Mouse (Mus musculus): ENCODE results near the gene Ewsr1. TPM values are rescaled to one million over a fixed set of nuclear protein-coding genes. Genes with fewer than 3 reads are reported as not detected.
A peak's percentile ranks its signal among the peaks of the same experiment; 100 is the strongest.

Ewsr1 gene
- polyA plus RNA-seq, 1 experiment from 2014 or later, result 419 TPM

DNA sequence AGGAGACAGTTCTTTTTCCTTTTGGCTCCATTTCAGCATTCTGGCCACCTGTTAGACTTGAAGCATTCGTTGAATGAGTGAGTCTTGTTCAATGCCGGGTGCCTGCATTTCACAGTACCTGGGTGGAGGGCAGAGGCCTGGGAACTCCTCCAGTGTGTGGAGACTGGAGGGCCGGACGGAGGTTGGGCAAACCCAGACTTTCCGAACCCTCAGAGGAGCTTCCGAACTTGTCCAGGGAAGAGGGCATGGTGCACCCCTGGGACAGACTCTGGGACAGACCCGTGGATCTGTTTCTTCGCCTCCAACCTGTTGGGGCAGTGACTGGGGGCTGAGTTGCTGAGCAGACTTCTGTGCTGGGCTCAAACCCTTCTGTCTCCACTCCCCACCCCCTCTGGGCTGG lies 42.0 kb downstream of the Ewsr1 start:
- no peak overlapping the region for H3K4me3 ChIP-seq (ENCODE audit: low read depth, low read length)
- H3K4me1 ChIP-seq (ENCODE audit: control insufficient read depth, insufficient read depth, low read length), result peaks cover 38% of the 10 kb centered on the region
- WGBS, result 44% methylated on average over 8 of the region's 8 CpGs

DNA sequence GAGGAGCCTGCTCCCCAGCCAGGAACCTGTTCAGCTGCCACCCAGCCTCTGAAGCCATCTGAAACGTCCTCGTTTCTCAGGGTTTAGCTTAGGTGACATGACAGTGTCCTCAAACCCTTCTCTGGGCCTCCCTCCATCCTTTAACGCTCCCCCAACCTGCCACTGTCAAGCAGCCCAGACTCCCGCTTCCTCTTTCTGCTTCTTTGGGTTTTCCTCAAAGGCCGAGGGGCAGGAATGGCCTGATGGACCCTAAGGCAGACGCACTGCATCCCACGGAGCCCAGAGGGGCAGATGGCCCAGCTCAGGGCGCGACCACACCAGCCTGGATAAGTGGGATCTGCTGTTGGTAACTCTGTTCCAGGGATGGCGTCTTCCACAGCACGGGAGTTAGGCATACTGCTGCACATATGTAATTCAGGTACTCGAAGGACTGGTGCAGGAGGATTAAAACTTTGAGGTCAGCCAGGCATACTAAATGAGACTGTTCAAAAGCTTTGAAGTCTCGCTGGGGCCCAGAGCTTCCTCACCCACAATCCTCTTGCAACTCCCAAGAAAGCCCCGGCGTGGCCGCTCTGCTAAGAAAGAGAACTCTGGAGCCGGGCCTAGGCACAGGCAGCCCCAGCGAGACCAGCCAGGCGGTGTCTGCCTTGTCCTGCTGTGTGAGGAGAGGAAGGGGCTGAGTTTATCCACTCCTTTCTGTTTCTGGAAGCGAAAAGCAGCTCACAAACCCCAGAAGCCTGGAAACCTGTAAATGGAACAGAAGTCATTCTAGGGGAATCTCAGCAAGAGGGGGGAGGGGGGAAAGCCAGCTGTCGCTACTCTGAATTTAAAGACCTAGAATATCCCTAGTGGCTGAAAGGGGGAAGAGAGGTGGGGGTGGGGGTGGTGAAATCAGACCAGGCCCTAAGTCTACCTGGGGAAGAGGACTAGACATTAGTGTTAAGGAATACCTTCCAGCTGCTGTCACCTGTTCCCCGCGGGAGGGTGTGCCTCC lies 42.8 kb downstream of the Ewsr1 start:
- H3K27ac ChIP-seq (ENCODE audit: low read depth, low read length), result no peak overlapping the region

More for the DNA sequence above, 42.0 kb downstream of the Ewsr1 start:
- Histone ChIP-seq H3K27ac (ENCODE audit: low read depth, low read length) (no peak overlapping the region), H3K9ac (ENCODE audit: low read length) (no peak overlapping the region), H3K27me3 (ENCODE audit: control insufficient read depth, insufficient read depth, low read length) (peaks cover 60% of the 10 kb centered on the region), H3K36me3 (ENCODE audit: control insufficient read depth, insufficient read depth, low read length) (no peaks in the 10 kb centered on the region), H3K4me2 (no peak overlapping the region), H3K9me3 (ENCODE audit: control insufficient read depth, low read length) (no peaks in the 10 kb centered on the region; the same call in 1 of the 2 replicates)
- ATAC-seq (ENCODE audit: low FRiP score) (no peak), DNase-seq (ENCODE audit: low spot score, missing footprints) (peak; percentile 88)

DNA sequence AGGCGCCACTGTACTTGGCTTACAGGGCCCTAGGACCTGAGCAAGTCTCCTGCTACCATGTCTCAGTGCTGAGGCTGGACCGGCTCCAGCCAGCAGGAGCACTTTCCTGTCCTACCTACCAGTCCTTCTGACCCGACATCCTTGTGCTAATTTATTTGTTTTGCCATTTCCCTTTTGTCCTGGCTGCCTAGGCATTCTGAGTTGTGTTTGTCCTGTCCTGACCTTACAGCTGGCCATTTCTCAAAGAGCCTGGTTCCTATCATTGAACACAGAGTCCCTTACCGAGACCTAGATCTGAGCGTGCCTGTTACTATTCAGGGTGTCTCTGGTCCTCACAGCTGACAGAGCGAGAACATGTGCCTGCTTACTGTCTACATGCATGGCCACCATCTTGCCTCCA lies 44.2 kb downstream of the Ewsr1 start:
- H3K36me3 ChIP-seq (ENCODE audit: control insufficient read depth, insufficient read depth, low read length), result no peaks in the 10 kb centered on the region
- DNase-seq (ENCODE audit: low spot score, missing footprints), result peak; percentile 45
- 70% methylated on average over 6 of the region's 6 CpGs for WGBS
- no peak overlapping the region for H3K4me2 ChIP-seq
- ATAC-seq (ENCODE audit: low FRiP score), result no peak
- H3K4me1 ChIP-seq (ENCODE audit: control insufficient read depth, insufficient read depth, low read length), result peaks cover 24% of the 10 kb centered on the region
- peaks cover 39% of the 10 kb centered on the region for H3K27me3 ChIP-seq (ENCODE audit: control insufficient read depth, insufficient read depth, low read length)
- H3K9ac ChIP-seq (ENCODE audit: low read length), result no peak overlapping the region
- no peaks in the 10 kb centered on the region; the same call in 1 of the 2 replicates for H3K9me3 ChIP-seq (ENCODE audit: control insufficient read depth, low read length)
- no peak overlapping the region for H3K27ac ChIP-seq (ENCODE audit: low read depth, low read length)
- H3K4me3 ChIP-seq (ENCODE audit: low read depth, low read length), result no peak overlapping the region

More for the DNA sequence above, 42.8 kb downstream of the Ewsr1 start:
- peak; percentile 94 for DNase-seq (ENCODE audit: low spot score, missing footprints)
- Histone ChIP-seq H3K27me3 (ENCODE audit: control insufficient read depth, insufficient read depth, low read length) (peaks cover 53% of the 10 kb centered on the region), H3K36me3 (ENCODE audit: control insufficient read depth, insufficient read depth, low read length) (no peaks in the 10 kb centered on the region), H3K4me2 (no peak overlapping the region), H3K4me1 (ENCODE audit: control insufficient read depth, insufficient read depth, low read length) (peaks cover 29% of the 10 kb centered on the region), H3K9ac (ENCODE audit: low read length) (peak overlapping the region; percentile 21; the same call in 1 of the 2 replicates), H3K9me3 (ENCODE audit: control insufficient read depth, low read length) (no peaks in the 10 kb centered on the region; the same call in 1 of the 2 replicates), H3K4me3 (ENCODE audit: low read depth, low read length) (no peak overlapping the region)
- 16% methylated on average over 23 of the region's 23 CpGs for WGBS
- no peak for ATAC-seq (ENCODE audit: low FRiP score)

DNA sequence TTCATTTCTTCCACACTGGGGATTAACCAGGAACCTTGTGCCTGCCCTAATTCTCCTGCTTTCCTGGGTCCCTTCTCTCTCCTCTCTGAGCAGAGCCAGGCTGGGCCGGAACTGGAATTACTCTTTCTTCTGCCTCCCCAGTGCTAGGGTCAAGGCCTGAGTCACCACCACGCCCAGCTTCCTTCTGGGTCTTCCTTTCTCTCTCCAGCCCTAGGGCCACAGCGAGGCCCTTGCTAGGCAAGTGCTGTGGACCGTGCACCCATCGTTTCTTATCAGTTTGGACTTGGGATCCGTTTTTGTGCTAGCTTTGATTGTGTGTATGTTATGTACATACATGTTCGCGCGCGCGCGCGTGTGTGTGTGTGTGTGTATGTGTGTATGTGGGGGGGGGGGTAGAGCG lies 44.9 kb downstream of the Ewsr1 start:
- no peak overlapping the region for H3K4me3 ChIP-seq (ENCODE audit: low read depth, low read length)
- no peaks in the 10 kb centered on the region for H3K9me3 ChIP-seq (ENCODE audit: control insufficient read depth, low read length)
- no peak overlapping the region for H3K27ac ChIP-seq (ENCODE audit: low read depth, low read length)
- peaks cover 32% of the 10 kb centered on the region for H3K27me3 ChIP-seq (ENCODE audit: control insufficient read depth, insufficient read depth, low read length)
- H3K4me2 ChIP-seq, result no peak overlapping the region
- no peaks in the 10 kb centered on the region for H3K36me3 ChIP-seq (ENCODE audit: control insufficient read depth, insufficient read depth, low read length)
- DNase-seq (ENCODE audit: low spot score, missing footprints), result peak; percentile 57
- H3K4me1 ChIP-seq (ENCODE audit: control insufficient read depth, insufficient read depth, low read length), result peaks cover 24% of the 10 kb centered on the region
- 91% methylated on average over 14 of the region's 14 CpGs for WGBS
- ATAC-seq (ENCODE audit: low FRiP score), result no peak
- no peak overlapping the region for H3K9ac ChIP-seq (ENCODE audit: low read length)

DNA sequence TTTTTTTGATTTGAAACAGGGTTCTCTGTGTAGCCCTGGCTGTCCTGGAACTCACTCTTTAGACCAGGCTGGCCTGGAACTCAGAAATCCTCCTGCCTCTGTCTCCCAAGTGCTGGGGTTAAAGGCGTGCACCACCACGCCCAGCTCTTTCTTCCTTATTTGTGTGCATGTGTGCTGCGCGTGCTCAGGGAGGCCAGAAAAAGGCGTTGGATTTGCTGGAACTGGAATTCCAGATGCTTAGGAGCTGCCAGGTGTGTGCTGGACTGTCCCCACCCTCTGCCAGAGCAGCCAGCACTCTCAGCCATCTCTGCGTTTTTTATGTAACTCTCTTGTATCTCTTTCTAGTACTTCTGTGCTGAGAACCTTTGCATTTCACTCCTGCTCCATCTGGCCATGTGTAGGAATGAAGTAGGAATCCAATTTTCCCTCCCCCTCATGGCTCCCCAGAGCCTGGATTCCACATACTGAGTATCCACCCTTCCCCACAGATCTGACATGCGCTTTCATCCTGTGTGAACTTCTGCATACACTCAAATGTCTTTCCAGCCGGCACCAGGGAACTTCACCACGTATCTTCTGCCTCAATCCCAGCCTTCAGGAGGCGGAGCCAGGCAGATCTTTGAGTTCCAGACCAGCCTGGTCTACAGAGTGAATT lies 46.7 kb downstream of the Ewsr1 start:
- Histone ChIP-seq H3K4me2 (no peak overlapping the region), H3K9ac (ENCODE audit: low read length) (no peak overlapping the region), H3K4me1 (ENCODE audit: control insufficient read depth, insufficient read depth, low read length) (peaks cover 14% of the 10 kb centered on the region), H3K9me3 (ENCODE audit: control insufficient read depth, low read length) (no peaks in the 10 kb centered on the region), H3K4me3 (ENCODE audit: low read depth, low read length) (no peak overlapping the region), H3K27me3 (ENCODE audit: control insufficient read depth, insufficient read depth, low read length) (peaks cover 15% of the 10 kb centered on the region), H3K36me3 (ENCODE audit: control insufficient read depth, insufficient read depth, low read length) (no peaks in the 10 kb centered on the region), H3K27ac (ENCODE audit: low read depth, low read length) (no peak overlapping the region)
- WGBS, result 76% methylated on average over 10 of the region's 10 CpGs
- no peak for ATAC-seq (ENCODE audit: low FRiP score)
- peak; percentile 45 for DNase-seq (ENCODE audit: low spot score, missing footprints)

DNA sequence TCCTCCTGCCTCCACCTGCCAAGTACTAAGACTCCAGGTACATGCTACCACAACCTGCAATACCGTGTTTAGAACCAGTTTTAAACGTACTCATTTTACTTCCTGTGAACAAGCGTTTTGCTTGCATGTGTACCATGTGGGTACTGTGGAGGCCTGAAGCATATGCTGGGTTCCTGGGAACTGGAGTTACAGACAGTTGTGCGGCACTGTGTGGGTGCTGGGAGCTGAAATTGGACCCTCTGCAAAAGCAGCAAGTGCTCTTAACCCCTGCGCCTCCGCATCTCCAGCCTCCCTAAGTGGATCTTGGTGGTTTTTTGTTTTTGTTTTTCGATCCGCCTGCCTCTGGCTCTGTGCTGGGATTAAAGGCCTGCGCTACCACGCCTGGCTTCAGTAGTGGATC lies 47.4 kb downstream of the Ewsr1 start:
- H3K27me3 ChIP-seq (ENCODE audit: control insufficient read depth, insufficient read depth, low read length), result peaks cover 8% of the 10 kb centered on the region
- H3K36me3 ChIP-seq (ENCODE audit: control insufficient read depth, insufficient read depth, low read length), result no peaks in the 10 kb centered on the region
- no peak overlapping the region for H3K27ac ChIP-seq (ENCODE audit: low read depth, low read length)
- no peak overlapping the region for H3K4me2 ChIP-seq
- H3K4me3 ChIP-seq (ENCODE audit: low read depth, low read length), result no peak overlapping the region
- WGBS, result 72% methylated on average over 10 of the region's 10 CpGs
- DNase-seq (ENCODE audit: low spot score, missing footprints) (peak; percentile 70), ATAC-seq (ENCODE audit: low FRiP score) (no peak)
- H3K9ac ChIP-seq (ENCODE audit: low read length), result no peak overlapping the region
- peaks cover 11% of the 10 kb centered on the region for H3K4me1 ChIP-seq (ENCODE audit: control insufficient read depth, insufficient read depth, low read length)
- H3K9me3 ChIP-seq (ENCODE audit: control insufficient read depth, low read length), result no peaks in the 10 kb centered on the region

DNA sequence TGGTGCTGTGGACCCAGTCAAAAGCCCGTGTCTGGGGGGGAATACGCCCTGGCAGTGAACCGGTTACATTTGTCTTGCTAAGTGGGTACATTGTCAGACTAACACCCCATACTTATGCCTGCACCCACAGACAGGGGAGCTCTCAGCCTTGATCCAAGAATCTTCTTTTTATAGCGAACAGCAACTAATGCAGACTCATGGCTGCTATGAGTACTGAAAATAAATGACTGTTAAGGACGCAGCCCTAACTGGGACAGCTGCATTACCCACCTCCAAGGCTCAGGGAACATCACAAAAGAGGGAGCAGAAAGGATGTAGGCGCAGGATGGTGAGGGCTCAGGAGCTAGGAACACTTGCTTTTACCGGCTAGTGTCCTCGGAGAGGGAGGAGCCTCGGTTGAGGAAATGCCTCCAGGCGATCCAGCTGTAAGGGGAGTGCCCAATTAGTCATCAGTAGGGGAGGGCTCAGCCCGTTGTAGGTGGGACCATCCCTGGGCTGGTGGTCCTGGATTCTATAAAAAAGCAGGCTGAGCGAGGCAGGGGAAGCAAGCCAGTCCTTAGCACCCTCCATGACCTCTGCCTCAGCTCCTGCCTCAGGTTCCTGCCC lies 52.6 kb downstream of the Ewsr1 start:
- H3K9ac ChIP-seq (ENCODE audit: low read length), result no peak overlapping the region
- H3K4me3 ChIP-seq (ENCODE audit: low read depth, low read length), result no peak overlapping the region
- no peaks in the 10 kb centered on the region for H3K36me3 ChIP-seq (ENCODE audit: control insufficient read depth, insufficient read depth, low read length)
- 53% methylated on average over 12 of the region's 12 CpGs for WGBS
- H3K4me2 ChIP-seq, result no peak overlapping the region
- H3K4me1 ChIP-seq (ENCODE audit: control insufficient read depth, insufficient read depth, low read length), result no peaks in the 10 kb centered on the region
- H3K9me3 ChIP-seq (ENCODE audit: control insufficient read depth, low read length), result no peaks in the 10 kb centered on the region
- no peaks in the 10 kb centered on the region for H3K27me3 ChIP-seq (ENCODE audit: control insufficient read depth, insufficient read depth, low read length)
- H3K27ac ChIP-seq (ENCODE audit: low read depth, low read length), result no peak overlapping the region
- ATAC-seq (ENCODE audit: low FRiP score) (no peak), DNase-seq (ENCODE audit: low spot score, missing footprints) (no peak)

DNA sequence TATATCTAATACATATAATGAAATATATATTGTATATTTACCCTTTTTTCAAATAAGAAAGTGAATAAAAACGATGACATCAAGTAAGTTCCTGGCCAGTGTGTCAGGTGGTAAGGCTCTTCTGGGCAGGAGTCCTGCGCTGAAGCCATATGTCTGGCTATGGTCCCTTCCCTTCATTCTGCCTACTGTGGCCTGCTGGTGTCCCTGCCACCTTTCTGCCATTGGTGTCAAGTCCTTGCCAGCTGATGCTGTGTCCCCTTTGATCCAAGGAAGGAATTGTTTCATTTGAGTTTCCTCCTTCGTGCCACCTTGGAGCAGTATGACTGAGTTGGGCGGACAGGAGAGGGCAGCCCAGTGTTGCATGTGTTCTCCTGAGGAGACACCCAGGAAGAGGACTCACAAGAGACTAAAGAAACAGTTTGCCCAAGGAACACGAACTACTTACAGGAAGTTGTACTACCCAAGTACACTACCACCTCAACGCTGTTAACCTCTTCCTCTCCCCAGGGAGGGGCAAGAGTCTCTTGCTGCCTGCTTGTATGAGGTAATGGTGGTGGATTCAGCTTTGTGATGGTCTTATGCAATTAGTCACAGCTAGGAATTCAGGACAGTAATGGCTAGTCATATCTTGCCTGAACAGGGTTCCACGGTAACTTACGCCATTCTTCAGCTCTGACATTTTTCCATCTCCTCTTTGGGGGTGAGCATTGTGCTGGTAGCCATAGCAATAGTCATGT lies 56.3 kb downstream of the Ewsr1 start:
- no peaks in the 10 kb centered on the region for H3K9me3 ChIP-seq (ENCODE audit: control insufficient read depth, low read length)
- no peaks in the 10 kb centered on the region for H3K27me3 ChIP-seq (ENCODE audit: control insufficient read depth, insufficient read depth, low read length)
- no peaks in the 10 kb centered on the region for H3K4me1 ChIP-seq (ENCODE audit: control insufficient read depth, insufficient read depth, low read length)
- DNase-seq (ENCODE audit: low spot score, missing footprints) (no peak), ATAC-seq (ENCODE audit: low FRiP score) (no peak)
- H3K9ac ChIP-seq (ENCODE audit: low read length), result no peak overlapping the region
- no peak overlapping the region for H3K4me3 ChIP-seq (ENCODE audit: low read depth, low read length)
- no peak overlapping the region for H3K27ac ChIP-seq (ENCODE audit: low read depth, low read length)
- WGBS, result 92% methylated on average over 8 of the region's 8 CpGs
- H3K4me2 ChIP-seq, result no peak overlapping the region
- no peaks in the 10 kb centered on the region for H3K36me3 ChIP-seq (ENCODE audit: control insufficient read depth, insufficient read depth, low read length)
